Mouse (Mus musculus): Measurements from ENCODE around the gene Cbwd1.

The Cbwd1 gene

GRCm38 (mm10) chr19:24961172-24961962 is at the start of gene Cbwd1:
Gene Cbwd1 (minus strand): TSS chr19:24961610.
- peak; percentile 93 for DNase-seq

- DNase-seq, result no peak
These were observed 47.1 kb upstream of the Cbwd1 start for GRCm38 (mm10) chr19:25008509-25008908.

GRCm38 (mm10) chr19:25006686-25007085 is 45.3 kb upstream of the Cbwd1 start:
- DNase-seq, result no peak

- no peak for DNase-seq
These were observed 42.4 kb upstream of the Cbwd1 start for GRCm38 (mm10) chr19:25003810-25004209.

GRCm38 (mm10) chr19:25002828-25003227 is 41.4 kb upstream of the Cbwd1 start:
- no peak for DNase-seq

GRCm38 (mm10) chr19:25002032-25002431 is 40.6 kb upstream of the Cbwd1 start:
- no peak for DNase-seq

GRCm38 (mm10) chr19:25000153-25000552 is 38.7 kb upstream of the Cbwd1 start:
- no peak for DNase-seq

GRCm38 (mm10) chr19:24999201-24999886 is 37.9 kb upstream of the Cbwd1 start, which contains the start of gene Dock8:
Gene Dock8 (plus strand): TSS chr19:24999534.
- DNase-seq, result no peak

- DNase-seq, result no peak
These were observed 37.2 kb upstream of the Cbwd1 start for GRCm38 (mm10) chr19:24998561-24998960.

GRCm38 (mm10) chr19:24996815-24997704 is 35.6 kb upstream of the Cbwd1 start:
- no peak for DNase-seq

- no peak for DNase-seq
These were observed 33.5 kb upstream of the Cbwd1 start for GRCm38 (mm10) chr19:24994900-24995299.

GRCm38 (mm10) chr19:24993526-24993925 is 32.1 kb upstream of the Cbwd1 start:
- DNase-seq, result no peak

GRCm38 (mm10) chr19:24990138-24990822 is 28.9 kb upstream of the Cbwd1 start:
- no peak for DNase-seq

- no peak for DNase-seq
These were observed 27.4 kb upstream of the Cbwd1 start for GRCm38 (mm10) chr19:24988831-24989230.

- DNase-seq, result no peak
These were observed 25.9 kb upstream of the Cbwd1 start for GRCm38 (mm10) chr19:24987355-24987754.

- DNase-seq, result no peak
These were observed 23.6 kb upstream of the Cbwd1 start for GRCm38 (mm10) chr19:24985045-24985444.

GRCm38 (mm10) chr19:24983857-24984498 is 22.6 kb upstream of the Cbwd1 start:
- no peak for DNase-seq

- DNase-seq, result no peak
These were observed 21.6 kb upstream of the Cbwd1 start for GRCm38 (mm10) chr19:24983050-24983449.

GRCm38 (mm10) chr19:24981294-24981693 is 19.9 kb upstream of the Cbwd1 start:
- DNase-seq, result peak; percentile 45

GRCm38 (mm10) chr19:24978852-24979842 is 17.7 kb upstream of the Cbwd1 start:
- no peak for DNase-seq

- DNase-seq, result no peak
These were observed 16.6 kb upstream of the Cbwd1 start for GRCm38 (mm10) chr19:24977991-24978390.
